Mouse (Mus musculus) liver, embryonic 12.5 days (tissue): Measurements from ENCODE around the gene Col4a1. TPM values are rescaled to one million over a fixed set of nuclear protein-coding genes. Genes with fewer than 3 reads are reported as not detected.

Experiments
- ATAC-seq: fragments of 200-750 bp; cut with Nextera tagmentation; 2 replicates; pipeline ENCODE4 v1.8.0; 2017; ENCODE audit warnings: moderate number of reproducible peaks, mild to moderate bottlenecking, moderate library complexity
- H3K27ac ChIP-seq: fragments of 300-500 bp; sonication (generic); 2 replicates; pipeline ENCODE4 v1.5.1; 2016; ENCODE audit warnings: mild to moderate bottlenecking
- H3K27me3 ChIP-seq: fragments of 300-500 bp; sonication (generic); replicated peaks from 2 replicates; pipeline ENCODE4 v1.6.1; 2016; ENCODE audit warnings: mild to moderate bottlenecking, moderate library complexity
- H3K36me3 ChIP-seq: fragments of 300-500 bp; sonication (generic); 2 replicates; pipeline ENCODE4 v1.6.1; 2016; ENCODE audit warnings: mild to moderate bottlenecking, moderate library complexity
- H3K4me1 ChIP-seq: fragments of 300-500 bp; sonication (generic); 2 replicates; pipeline ENCODE4 v1.6.1; 2016
- H3K4me2 ChIP-seq: fragments of 300-500 bp; sonication (generic); 2 replicates; pipeline ENCODE4 v1.6.1; 2016; ENCODE audit warnings: mild to moderate bottlenecking, moderate library complexity
- H3K4me3 ChIP-seq: fragments of 300-500 bp; sonication (generic); 2 replicates; pipeline ENCODE4 v1.5.1; 2016; ENCODE audit warnings: mild to moderate bottlenecking, moderate library complexity
- H3K9ac ChIP-seq: fragments of 300-500 bp; sonication (generic); 2 replicates; pipeline ENCODE4 v1.6.1; 2016; ENCODE audit warnings: mild to moderate bottlenecking, moderate library complexity
- H3K9me3 ChIP-seq: fragments of 300-500 bp; sonication (generic); replicated peaks from 2 replicates; pipeline ENCODE4 v1.6.1; 2016; ENCODE audit warnings: mild to moderate bottlenecking, moderate library complexity
- WGBS: fragments of 180-500 bp; shearing (Covaris S2); methylation state at CpG from one replicate; pipeline ENCODE4 v1.1.7; 2016; ENCODE audit not compliant: insufficient replicate concordance; 5-methylcytosine and 5-hydroxymethylcytosine counted together
- polyA plus RNA-seq: library from polyadenylated mRNA; unstranded; fragments of >200 nt; fragmentation: Nextera tagmentation; extraction: Ambion mirVana; gene quantifications from 2 replicates; pipeline ENCODE4 v1.2.1, GENCODE M21; 2016

Col4a1 gene
- polyA plus RNA-seq, 1 experiment from 2014 or later = 30.9 TPM

- Histone ChIP-seq H3K4me3 (no peak overlapping the region), H3K9ac (no peak overlapping the region), H3K9me3 (no peaks in the 10 kb centered on the region), H3K36me3 (no peaks in the 10 kb centered on the region), H3K27me3 (no peaks in the 10 kb centered on the region), H3K4me2 (no peak overlapping the region), H3K27ac (no peak overlapping the region), H3K4me1 (0 out of 2 replicates have a peak, but pooled peaks cover 2% of the 10 kb centered on the region)
- 68% methylated on average over 10 of the region's 10 CpGs for WGBS
- ATAC-seq = no peak
These were observed 33.6 kb upstream of the Col4a1 start for GRCm38 (mm10) chr8:11346225-11346624.

- peaks cover 12% of the 10 kb centered on the region; the same call in 1 of the 2 replicates for H3K4me1 ChIP-seq
- H3K4me2 ChIP-seq = no peak overlapping the region
- no peak for ATAC-seq
- no peak overlapping the region for H3K4me3 ChIP-seq
- H3K9me3 ChIP-seq = no peaks in the 10 kb centered on the region
- WGBS = 64% methylated on average over 9 of the region's 9 CpGs
- no peak overlapping the region for H3K9ac ChIP-seq
- no peaks in the 10 kb centered on the region for H3K27me3 ChIP-seq
- no peaks in the 10 kb centered on the region for H3K36me3 ChIP-seq
- H3K27ac ChIP-seq = no peak overlapping the region
These were observed 31.8 kb upstream of the Col4a1 start for GRCm38 (mm10) chr8:11344459-11344858.

- Histone ChIP-seq H3K27ac (no peak overlapping the region), H3K4me3 (no peak overlapping the region), H3K4me1 (peaks cover 10% of the 10 kb centered on the region; the same call in 1 of the 2 replicates), H3K36me3 (no peaks in the 10 kb centered on the region), H3K4me2 (no peak overlapping the region), H3K27me3 (no peaks in the 10 kb centered on the region), H3K9me3 (no peaks in the 10 kb centered on the region), H3K9ac (no peak overlapping the region)
- no peak for ATAC-seq
- 21% methylated on average over 3 of the region's 3 CpGs for WGBS
These were observed 28.5 kb upstream of the Col4a1 start for GRCm38 (mm10) chr8:11341111-11341566.

GRCm38 (mm10) chr8:11340310-11341110 lies 27.9 kb upstream of the Col4a1 start:
- Histone ChIP-seq H3K9ac (no peak overlapping the region), H3K27me3 (no peaks in the 10 kb centered on the region), H3K4me2 (no peak overlapping the region), H3K36me3 (no peaks in the 10 kb centered on the region), H3K4me1 (peaks cover 10% of the 10 kb centered on the region; the same call in 1 of the 2 replicates), H3K4me3 (no peak overlapping the region), H3K9me3 (no peaks in the 10 kb centered on the region), H3K27ac (no peak overlapping the region)
- WGBS = 28% methylated on average over 12 of the region's 12 CpGs
- no peak for ATAC-seq

- H3K4me3 ChIP-seq = no peak overlapping the region
- no peak for ATAC-seq
- no peak overlapping the region for H3K27ac ChIP-seq
- H3K36me3 ChIP-seq = no peaks in the 10 kb centered on the region
- H3K9ac ChIP-seq = no peak overlapping the region
- WGBS = 80% methylated on average over 9 of the region's 9 CpGs
- H3K27me3 ChIP-seq = no peaks in the 10 kb centered on the region
- H3K4me2 ChIP-seq = no peak overlapping the region
- peaks cover 10% of the 10 kb centered on the region; the same call in 1 of the 2 replicates for H3K4me1 ChIP-seq
- H3K9me3 ChIP-seq = no peaks in the 10 kb centered on the region
These were observed 25.9 kb upstream of the Col4a1 start for GRCm38 (mm10) chr8:11338507-11338906.

GRCm38 (mm10) chr8:11337642-11338041 lies 25.0 kb upstream of the Col4a1 start:
- H3K4me2 ChIP-seq = no peak overlapping the region
- no peak overlapping the region for H3K4me3 ChIP-seq
- H3K9ac ChIP-seq = no peak overlapping the region
- H3K9me3 ChIP-seq = no peaks in the 10 kb centered on the region
- H3K36me3 ChIP-seq = no peaks in the 10 kb centered on the region
- no peaks in the 10 kb centered on the region for H3K27me3 ChIP-seq
- peaks cover 10% of the 10 kb centered on the region; the same call in 1 of the 2 replicates for H3K4me1 ChIP-seq
- 72% methylated on average over 10 of the region's 10 CpGs for WGBS
- no peak for ATAC-seq
- no peak overlapping the region for H3K27ac ChIP-seq

- 78% methylated on average over 5 of the region's 5 CpGs for WGBS
- Histone ChIP-seq H3K9ac (no peak overlapping the region), H3K4me2 (no peak overlapping the region), H3K4me1 (peaks cover 10% of the 10 kb centered on the region; the same call in 1 of the 2 replicates), H3K9me3 (no peaks in the 10 kb centered on the region), H3K27me3 (no peaks in the 10 kb centered on the region; the same call in 1 of the 2 replicates), H3K36me3 (no peaks in the 10 kb centered on the region), H3K27ac (no peak overlapping the region), H3K4me3 (no peak overlapping the region)
- no peak for ATAC-seq
These were observed 23.7 kb upstream of the Col4a1 start for GRCm38 (mm10) chr8:11336346-11336745.

- no peak overlapping the region for H3K4me2 ChIP-seq
- no peak for ATAC-seq
- H3K27ac ChIP-seq = no peak overlapping the region
- H3K4me3 ChIP-seq = no peak overlapping the region
- H3K9me3 ChIP-seq = no peaks in the 10 kb centered on the region
- H3K27me3 ChIP-seq = no peaks in the 10 kb centered on the region; the same call in 1 of the 2 replicates
- 61% methylated on average over 4 of the region's 4 CpGs for WGBS
- peaks cover 5% of the 10 kb centered on the region; the same call in 1 of the 2 replicates for H3K4me1 ChIP-seq
- H3K36me3 ChIP-seq = no peaks in the 10 kb centered on the region
- H3K9ac ChIP-seq = no peak overlapping the region
These were observed 22.6 kb upstream of the Col4a1 start for GRCm38 (mm10) chr8:11335238-11335637.

GRCm38 (mm10) chr8:11334493-11334892 lies 21.9 kb upstream of the Col4a1 start:
- 27% methylated on average over 3 of the region's 3 CpGs for WGBS
- Histone ChIP-seq H3K4me2 (no peak overlapping the region), H3K4me3 (no peak overlapping the region), H3K9me3 (no peaks in the 10 kb centered on the region), H3K4me1 (no peaks in the 10 kb centered on the region), H3K27me3 (no peaks in the 10 kb centered on the region; the same call in 1 of the 2 replicates), H3K27ac (no peak overlapping the region), H3K36me3 (no peaks in the 10 kb centered on the region), H3K9ac (no peak overlapping the region)
- ATAC-seq = no peak

- Histone ChIP-seq H3K4me2 (no peak overlapping the region), H3K9ac (no peak overlapping the region), H3K4me1 (no peaks in the 10 kb centered on the region), H3K9me3 (no peaks in the 10 kb centered on the region), H3K4me3 (no peak overlapping the region), H3K36me3 (no peaks in the 10 kb centered on the region), H3K27ac (no peak overlapping the region), H3K27me3 (no peaks in the 10 kb centered on the region; the same call in 1 of the 2 replicates)
- ATAC-seq = no peak
- WGBS = 65% methylated on average over 6 of the region's 6 CpGs
These were observed 21.1 kb upstream of the Col4a1 start for GRCm38 (mm10) chr8:11333746-11334145.

- no peak overlapping the region for H3K4me3 ChIP-seq
- H3K9ac ChIP-seq = no peak overlapping the region
- no peaks in the 10 kb centered on the region for H3K9me3 ChIP-seq
- 61% methylated on average over 4 of the region's 4 CpGs for WGBS
- ATAC-seq = no peak
- H3K4me2 ChIP-seq = no peak overlapping the region
- H3K27ac ChIP-seq = no peak overlapping the region
- H3K36me3 ChIP-seq = no peaks in the 10 kb centered on the region
- H3K27me3 ChIP-seq = no peaks in the 10 kb centered on the region; the same call in 1 of the 2 replicates
- H3K4me1 ChIP-seq = no peaks in the 10 kb centered on the region
These were observed 18.9 kb upstream of the Col4a1 start for GRCm38 (mm10) chr8:11331561-11331960.

GRCm38 (mm10) chr8:11327722-11328417 lies 15.2 kb upstream of the Col4a1 start:
- H3K4me3 ChIP-seq = no peak overlapping the region
- H3K9me3 ChIP-seq = no peaks in the 10 kb centered on the region
- H3K4me1 ChIP-seq = no peaks in the 10 kb centered on the region
- no peaks in the 10 kb centered on the region for H3K36me3 ChIP-seq
- no peak overlapping the region for H3K27ac ChIP-seq
- no peaks in the 10 kb centered on the region; the same call in 1 of the 2 replicates for H3K27me3 ChIP-seq
- 47% methylated on average over 5 of the region's 5 CpGs for WGBS
- no peak for ATAC-seq
- H3K4me2 ChIP-seq = no peak overlapping the region
- H3K9ac ChIP-seq = no peak overlapping the region
